Mouse (Mus musculus) kidney, embryonic 15.5 days (tissue): ENCODE data around the gene Cdh4. TPM values are rescaled to one million over a fixed set of nuclear protein-coding genes. Genes with fewer than 3 reads are reported as not detected.

Experiments used
- ATAC-seq: fragments of 200-750 bp; cut with Nextera tagmentation; replicated peaks from 2 replicates; pipeline ENCODE4 v1.8.0; 2017; ENCODE audit warnings: moderate TSS enrichment; ENCODE audit not compliant: low FRiP score
- H3K27ac ChIP-seq: fragments of 300-500 bp; sonication (generic); 2 replicates; pipeline ENCODE4 v1.5.1; 2015; ENCODE audit warnings: mild to moderate bottlenecking, inconsistent platforms
- H3K27me3 ChIP-seq: fragments of 300-500 bp; sonication (generic); 2 replicates; pipeline ENCODE4 v1.6.1; 2015; ENCODE audit warnings: inconsistent platforms
- H3K36me3 ChIP-seq: fragments of 300-500 bp; sonication (generic); 2 replicates; pipeline ENCODE4 v1.6.1; 2015; ENCODE audit warnings: inconsistent platforms
- H3K4me1 ChIP-seq: fragments of 300-500 bp; sonication (generic); 2 replicates; pipeline ENCODE4 v1.6.1; 2015; ENCODE audit warnings: inconsistent platforms
- H3K4me2 ChIP-seq: fragments of 300-500 bp; sonication (generic); 2 replicates; pipeline ENCODE4 v1.6.1; 2015; ENCODE audit warnings: moderate library complexity, mild to moderate bottlenecking, inconsistent platforms
- H3K4me3 ChIP-seq: fragments of 300-500 bp; sonication (generic); replicated peaks from 2 replicates; pipeline ENCODE4 v1.5.1; 2015; ENCODE audit warnings: mild to moderate bottlenecking, inconsistent platforms
- H3K9ac ChIP-seq: fragments of 300-500 bp; sonication (generic); 2 replicates; pipeline ENCODE4 v1.6.1; 2015; ENCODE audit warnings: mild to moderate bottlenecking, inconsistent platforms
- H3K9me3 ChIP-seq: fragments of 300-500 bp; sonication (generic); replicated peaks from 2 replicates; pipeline ENCODE4 v1.6.1; 2016; ENCODE audit warnings: inconsistent platforms
- WGBS: fragments of 180-500 bp; shearing (Covaris S2); methylation state at CpG from one replicate; pipeline ENCODE4 v1.1.7; 2015; ENCODE audit warnings: mixed read lengths; 5-methylcytosine and 5-hydroxymethylcytosine counted together
- polyA plus RNA-seq: library from polyadenylated mRNA; unstranded; fragments of >200 nt; fragmentation: Nextera tagmentation; extraction: Ambion mirVana; gene quantifications from 2 replicates; pipeline ENCODE4 v1.2.1, GENCODE M21; 2015

Cdh4 gene
- 23.2 and 24.1 TPM in 2 replicates for polyA plus RNA-seq

GRCm38 (mm10) chr2:179442191-179442540 lies at the start of gene Cdh4:
Gene Cdh4, plus strand, starts transcription at chr2:179442431.
- H3K4me2 ChIP-seq = peak within 1 kb of the TSS; percentile 91
- peak within 1 kb of the TSS; percentile 71 for H3K9ac ChIP-seq
- peaks cover 39% of the 10 kb centered on the region for H3K4me1 ChIP-seq
- H3K36me3 ChIP-seq = no peaks in the 10 kb centered on the region
- under 1% methylated on average over 39 of the region's 40 CpGs for WGBS
- peak within 1 kb of the TSS; percentile 63 for H3K4me3 ChIP-seq
- no peaks in the 10 kb centered on the region for H3K9me3 ChIP-seq
- ATAC-seq = peak; percentile 87
- H3K27ac ChIP-seq = peak within 1 kb of the TSS; percentile 83
- H3K27me3 ChIP-seq = peaks cover 31% of the 10 kb centered on the region

- 59% methylated on average over 5 of the region's 5 CpGs for WGBS
- ATAC-seq = no peak
These were observed 46.8 kb upstream of the Cdh4 start for GRCm38 (mm10) chr2:179395442-179395841.

DNA sequence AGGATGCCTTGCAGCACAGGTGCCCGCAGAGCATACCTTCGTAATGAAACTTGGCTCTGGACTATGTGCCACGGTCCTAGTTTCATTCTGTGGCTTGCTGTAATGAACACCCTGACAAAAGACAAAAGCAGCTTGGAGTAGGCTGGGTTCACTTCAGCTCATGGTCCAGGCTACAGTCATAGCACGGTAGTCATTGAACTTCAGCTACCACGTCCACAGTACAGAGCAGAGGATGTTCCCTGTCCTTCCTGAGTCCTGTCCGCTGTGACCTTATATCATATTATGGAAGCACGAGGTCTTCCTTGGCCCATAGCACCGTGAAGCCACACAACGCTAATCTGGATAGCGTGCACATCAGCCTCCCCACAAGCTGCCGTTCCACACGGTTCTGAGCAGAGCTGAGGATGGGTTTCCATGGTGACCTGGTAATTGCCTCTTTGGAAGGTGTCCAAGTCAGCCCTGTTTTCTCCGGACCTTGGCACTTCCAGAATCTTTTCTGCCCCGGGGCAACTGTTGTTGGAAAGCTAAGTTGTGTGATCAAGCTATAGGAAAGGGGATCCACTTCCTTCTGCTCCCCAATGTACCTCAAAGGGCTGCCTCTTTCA lies 42.5 kb upstream of the Cdh4 start:
- Histone ChIP-seq H3K9me3 (no peaks in the 10 kb centered on the region), H3K36me3 (no peaks in the 10 kb centered on the region), H3K4me1 (no peaks in the 10 kb centered on the region), H3K4me3 (no peak overlapping the region), H3K27me3 (no peaks in the 10 kb centered on the region), H3K27ac (no peak overlapping the region), H3K4me2 (no peak overlapping the region), H3K9ac (no peak overlapping the region)
- no peak for ATAC-seq
- 75% methylated on average over 14 of the region's 14 CpGs for WGBS

More at GRCm38 (mm10) chr2:179395442-179395841, 46.8 kb upstream of the Cdh4 start:
- H3K4me3 ChIP-seq = no peak overlapping the region
- H3K36me3 ChIP-seq = no peaks in the 10 kb centered on the region
- H3K4me1 ChIP-seq = no peaks in the 10 kb centered on the region
- H3K27me3 ChIP-seq = no peaks in the 10 kb centered on the region
- H3K9ac ChIP-seq = no peak overlapping the region
- no peaks in the 10 kb centered on the region for H3K9me3 ChIP-seq
- H3K4me2 ChIP-seq = no peak overlapping the region
- H3K27ac ChIP-seq = no peak overlapping the region

GRCm38 (mm10) chr2:179410866-179411561 lies 31.2 kb upstream of the Cdh4 start:
- Histone ChIP-seq H3K4me3 (no peak overlapping the region), H3K9ac (no peak overlapping the region), H3K4me1 (no peaks in the 10 kb centered on the region), H3K27ac (no peak overlapping the region), H3K4me2 (no peak overlapping the region), H3K36me3 (no peaks in the 10 kb centered on the region), H3K9me3 (no peaks in the 10 kb centered on the region), H3K27me3 (no peaks in the 10 kb centered on the region)
- no peak; the same call in 1 of the 2 replicates for ATAC-seq
- 60% methylated on average over 8 of the region's 8 CpGs for WGBS

GRCm38 (mm10) chr2:179412966-179413365 lies 29.3 kb upstream of the Cdh4 start:
- H3K36me3 ChIP-seq = no peaks in the 10 kb centered on the region
- no peaks in the 10 kb centered on the region for H3K27me3 ChIP-seq
- no peak for ATAC-seq
- 53% methylated on average over 2 of the region's 2 CpGs for WGBS
- no peaks in the 10 kb centered on the region for H3K4me1 ChIP-seq
- H3K4me2 ChIP-seq = no peak overlapping the region
- H3K27ac ChIP-seq = no peak overlapping the region
- H3K4me3 ChIP-seq = no peak overlapping the region
- H3K9ac ChIP-seq = no peak overlapping the region
- H3K9me3 ChIP-seq = no peaks in the 10 kb centered on the region

DNA sequence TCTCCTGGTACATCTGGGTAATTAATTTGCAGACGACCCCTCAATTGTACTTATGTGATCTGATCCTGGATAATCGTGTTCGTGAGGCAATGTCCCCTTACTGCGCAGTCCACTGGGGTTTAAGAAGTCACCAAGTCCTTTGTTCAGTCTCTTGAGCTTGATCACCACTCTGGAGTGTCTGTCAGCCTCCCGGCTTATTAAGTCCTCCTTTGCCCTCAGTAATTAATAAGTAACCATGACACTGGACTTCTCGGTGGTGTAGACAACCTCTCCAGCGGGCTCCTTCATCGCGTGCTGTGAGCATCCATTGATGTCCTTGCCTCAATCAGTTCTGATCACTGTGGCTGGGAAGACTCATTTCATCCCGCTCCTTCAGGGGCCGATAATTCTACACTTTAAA lies 28.0 kb upstream of the Cdh4 start:
- no peak for ATAC-seq
- Histone ChIP-seq H3K9ac (no peak overlapping the region), H3K27me3 (no peaks in the 10 kb centered on the region), H3K36me3 (no peaks in the 10 kb centered on the region), H3K4me3 (no peak overlapping the region), H3K9me3 (no peaks in the 10 kb centered on the region), H3K27ac (no peak overlapping the region), H3K4me1 (no peaks in the 10 kb centered on the region), H3K4me2 (no peak overlapping the region)
- 73% methylated on average over 11 of the region's 11 CpGs for whole genome bisulfite sequencing

- no peak overlapping the region for H3K27ac ChIP-seq
- H3K4me1 ChIP-seq = no peaks in the 10 kb centered on the region
- no peaks in the 10 kb centered on the region for H3K27me3 ChIP-seq
- no peaks in the 10 kb centered on the region for H3K36me3 ChIP-seq
- no peak overlapping the region for H3K4me3 ChIP-seq
- H3K4me2 ChIP-seq = no peak overlapping the region
- no peaks in the 10 kb centered on the region for H3K9me3 ChIP-seq
- ATAC-seq = no peak
- 91% methylated on average over 9 of the region's 9 CpGs for WGBS
- no peak overlapping the region for H3K9ac ChIP-seq
These were observed 27.5 kb upstream of the Cdh4 start for GRCm38 (mm10) chr2:179414704-179415103.

DNA sequence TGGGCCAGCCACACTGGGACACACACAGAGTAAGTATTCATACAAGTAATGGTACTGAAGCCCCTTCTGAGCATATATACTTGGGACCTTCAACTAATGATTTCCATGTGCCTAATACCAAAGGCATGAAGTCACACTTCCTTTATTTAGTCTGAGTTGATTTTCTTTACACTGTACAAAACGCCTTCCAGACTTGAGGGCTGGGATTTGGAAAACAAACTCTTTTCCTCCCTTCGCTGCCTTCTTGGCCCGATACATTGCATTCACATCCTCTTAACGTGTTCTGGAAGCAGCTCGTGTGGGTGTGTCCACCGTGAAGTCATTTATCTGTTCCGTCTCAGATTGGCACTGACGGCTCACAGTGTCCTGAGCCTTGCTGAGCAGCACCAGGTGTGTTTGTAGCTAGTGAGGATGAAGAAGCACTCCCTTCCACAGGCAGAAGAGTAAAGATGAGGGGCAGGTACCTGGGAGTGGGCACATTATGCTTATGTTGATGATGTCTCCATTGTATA lies 26.3 kb upstream of the Cdh4 start:
- no peak overlapping the region for H3K9ac ChIP-seq
- no peak overlapping the region for H3K27ac ChIP-seq
- H3K27me3 ChIP-seq = no peaks in the 10 kb centered on the region
- ATAC-seq = no peak
- H3K4me3 ChIP-seq = no peak overlapping the region
- H3K4me1 ChIP-seq = no peaks in the 10 kb centered on the region
- H3K4me2 ChIP-seq = no peak overlapping the region
- 47% methylated on average over 8 of the region's 8 CpGs for WGBS
- H3K36me3 ChIP-seq = no peaks in the 10 kb centered on the region
- H3K9me3 ChIP-seq = no peaks in the 10 kb centered on the region

GRCm38 (mm10) chr2:179416587-179417227 lies 25.5 kb upstream of the Cdh4 start:
- ATAC-seq = no peak
- no peak overlapping the region for H3K27ac ChIP-seq
- H3K9me3 ChIP-seq = no peaks in the 10 kb centered on the region
- H3K9ac ChIP-seq = no peak overlapping the region
- H3K36me3 ChIP-seq = no peaks in the 10 kb centered on the region
- WGBS = 74% methylated on average over 16 of the region's 16 CpGs
- no peak overlapping the region for H3K4me3 ChIP-seq
- no peak overlapping the region for H3K4me2 ChIP-seq
- no peaks in the 10 kb centered on the region for H3K4me1 ChIP-seq
- H3K27me3 ChIP-seq = no peaks in the 10 kb centered on the region

DNA sequence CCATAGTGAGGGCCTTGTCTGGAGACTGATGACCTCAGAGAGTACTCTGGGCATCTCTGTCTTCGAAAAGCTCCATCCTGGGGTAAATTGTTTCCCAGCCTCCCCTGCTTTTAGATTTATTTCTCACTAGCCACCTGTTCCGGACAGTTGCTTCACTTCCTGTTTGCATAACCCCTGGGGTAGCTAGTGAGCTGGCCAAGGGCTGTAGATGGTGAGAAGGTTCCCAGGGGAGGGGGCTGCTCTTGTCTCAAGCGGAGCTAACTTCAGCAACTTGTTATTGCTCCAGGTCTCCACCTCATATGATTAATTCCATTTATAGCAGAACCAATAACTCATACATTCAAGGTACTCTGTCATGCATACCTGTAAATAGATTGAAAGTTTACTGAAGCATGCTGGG lies 16.6 kb upstream of the Cdh4 start:
- peaks cover 8% of the 10 kb centered on the region; the same call in 1 of the 2 replicates for H3K4me1 ChIP-seq
- ATAC-seq = peak; percentile 68
- H3K9me3 ChIP-seq = no peaks in the 10 kb centered on the region
- no peaks in the 10 kb centered on the region for H3K36me3 ChIP-seq
- H3K27ac ChIP-seq = no peak overlapping the region
- WGBS = 15% methylated on average over 3 of the region's 3 CpGs
- H3K9ac ChIP-seq = no peak overlapping the region
- no peaks in the 10 kb centered on the region for H3K27me3 ChIP-seq
- no peak overlapping the region for H3K4me3 ChIP-seq
- no peak overlapping the region for H3K4me2 ChIP-seq

GRCm38 (mm10) chr2:179428889-179429288 lies 13.3 kb upstream of the Cdh4 start:
- H3K4me2 ChIP-seq = no peak overlapping the region
- H3K9ac ChIP-seq = no peak overlapping the region
- no peak overlapping the region for H3K27ac ChIP-seq
- no peak overlapping the region for H3K4me3 ChIP-seq
- H3K9me3 ChIP-seq = no peaks in the 10 kb centered on the region
- H3K27me3 ChIP-seq = no peaks in the 10 kb centered on the region
- H3K4me1 ChIP-seq = peaks cover 8% of the 10 kb centered on the region; the same call in 1 of the 2 replicates
- WGBS = 87% methylated on average over 3 of the region's 3 CpGs
- ATAC-seq = no peak
- H3K36me3 ChIP-seq = no peaks in the 10 kb centered on the region

DNA sequence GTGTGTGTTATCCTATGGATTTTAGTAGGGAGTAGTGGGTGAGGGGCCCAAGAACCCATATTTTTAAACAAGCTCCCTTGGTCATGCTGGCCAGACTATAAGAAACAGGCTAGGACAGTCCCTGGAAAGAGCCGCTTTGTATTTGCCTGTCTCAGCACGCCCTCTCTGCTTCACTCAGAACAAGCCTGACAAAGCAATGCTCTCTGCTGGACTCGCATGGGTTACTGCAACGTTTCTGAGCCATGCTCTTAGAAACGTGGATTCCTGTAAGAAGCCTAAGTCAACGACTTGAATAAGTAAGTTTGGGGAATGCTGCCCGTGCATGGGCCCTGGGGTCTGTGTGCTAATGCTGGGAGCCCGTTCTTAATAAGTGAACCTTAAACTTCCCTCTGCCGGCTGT lies 2.1 kb upstream of the Cdh4 start:
- H3K4me3 ChIP-seq = no peak overlapping the region
- no peak overlapping the region for H3K9ac ChIP-seq
- no peak overlapping the region for H3K4me2 ChIP-seq
- peaks cover 43% of the 10 kb centered on the region for H3K4me1 ChIP-seq
- H3K27me3 ChIP-seq = peaks cover 31% of the 10 kb centered on the region
- no peak for ATAC-seq
- no peak overlapping the region for H3K27ac ChIP-seq
- H3K9me3 ChIP-seq = no peaks in the 10 kb centered on the region
- no peaks in the 10 kb centered on the region for H3K36me3 ChIP-seq
- WGBS = 34% methylated on average over 9 of the region's 9 CpGs
